Mouse (Mus musculus): ENCODE measurements at regions not wholly inside any gene's neighbourhood (a gene's known extent, or its start where the extent isn't known, plus 50 kb on each side); places are given as distances from the start of the nearest gene placed in this dataset.

GRCm38 (mm10) chr16:51905588-51905987 lies 125.4 kb upstream of the Cblb start:
- DNase-seq (ENCODE audit: low spot score in 2 of 2): no peak

DNA sequence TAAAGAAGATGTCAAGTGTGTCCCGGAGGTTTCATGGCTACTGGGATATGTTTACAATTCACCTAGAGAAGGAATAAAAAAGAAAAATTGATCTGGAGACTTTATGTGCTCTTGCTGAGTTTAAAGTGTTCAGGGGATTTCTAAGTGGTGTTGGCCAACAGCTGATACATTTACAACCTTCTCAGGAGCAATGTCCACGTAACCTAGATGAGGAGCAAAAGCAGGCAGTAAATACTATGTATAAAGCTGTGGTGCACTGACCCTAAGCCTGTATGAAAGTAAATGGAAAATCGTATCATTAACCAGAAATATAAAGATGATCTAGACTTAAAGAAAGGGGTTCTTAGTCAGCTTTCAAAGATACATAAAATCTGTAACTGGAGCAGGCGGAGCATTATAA lies 124.3 kb upstream of the Cblb start:
- DNase-seq (ENCODE audit: low spot score in 2 of 2): no peak

- DNase-seq (ENCODE audit: low spot score in 2 of 2): peak; percentile 20 to 37
These were observed 121.0 kb upstream of the Cblb start for GRCm38 (mm10) chr16:51910046-51910445.

GRCm38 (mm10) chr16:51911109-51911765 lies 119.8 kb upstream of the Cblb start:
- no peak for DNase-seq (ENCODE audit: low spot score in 2 of 2)

DNA sequence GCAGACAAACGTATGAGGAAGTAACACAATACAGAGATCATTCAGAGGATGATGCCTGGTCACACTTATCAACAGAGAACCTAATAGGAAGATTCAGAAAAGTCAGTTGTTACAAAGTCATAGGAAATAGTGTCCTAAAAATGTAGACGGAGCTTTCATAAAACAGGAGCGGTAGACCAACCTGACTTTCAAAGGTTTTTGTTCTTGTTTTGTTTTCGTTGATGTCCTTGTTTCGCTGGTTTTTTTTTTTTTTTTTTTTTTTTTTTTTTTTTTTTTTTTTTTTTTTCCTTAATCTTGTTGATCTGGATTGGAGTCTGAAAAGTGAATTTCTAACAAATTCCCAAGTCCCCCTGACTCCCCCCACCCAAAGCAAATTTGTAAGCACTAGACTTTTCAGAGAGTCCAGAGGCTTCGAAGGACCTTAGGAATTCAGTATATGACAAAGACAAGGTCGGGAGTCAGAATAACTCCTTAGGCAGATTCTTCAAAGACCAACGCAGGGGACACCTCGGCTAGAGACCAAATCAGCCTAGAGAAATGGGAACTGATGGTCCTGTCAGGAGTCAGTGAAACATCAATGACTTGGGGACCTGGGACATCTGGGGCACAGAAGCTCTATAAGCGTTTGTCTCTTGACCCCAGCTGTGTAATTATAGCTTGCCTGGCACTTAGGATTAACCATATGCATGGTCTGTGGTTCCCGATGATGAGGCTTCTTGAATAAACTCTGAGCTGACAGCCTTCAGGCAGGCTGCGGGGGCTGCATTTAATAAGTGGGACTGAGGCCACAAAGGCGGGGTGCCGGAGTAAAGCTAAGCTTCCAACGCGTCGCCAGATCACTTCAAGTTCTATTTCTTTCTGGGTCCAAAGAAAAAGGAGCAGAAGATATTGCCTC lies 115.7 kb upstream of the Cblb start:
- DNase-seq (ENCODE audit: low spot score in 2 of 2): peak in 1 of 2 experiments; percentile 19

DNA sequence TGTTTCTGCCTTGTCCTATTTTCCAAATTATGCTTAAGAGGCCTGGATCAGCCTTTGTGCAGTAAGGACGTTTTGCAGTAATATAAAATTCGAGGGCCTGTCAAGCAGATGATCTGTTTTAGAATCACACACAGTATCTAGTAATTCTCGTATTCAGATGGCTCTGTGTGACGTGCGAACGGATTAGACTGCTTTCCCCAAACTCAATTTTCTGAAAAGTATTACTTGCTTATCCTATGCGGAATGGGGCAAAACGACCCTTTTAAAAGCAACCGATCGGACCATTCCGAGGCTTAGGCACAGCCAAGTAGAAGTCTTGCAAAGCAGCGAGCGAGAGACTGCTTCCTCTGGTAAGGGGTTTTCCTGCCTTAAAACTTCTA lies 115.1 kb upstream of the Cblb start:
- no peak for DNase-seq (ENCODE audit: low spot score in 2 of 2)

DNA sequence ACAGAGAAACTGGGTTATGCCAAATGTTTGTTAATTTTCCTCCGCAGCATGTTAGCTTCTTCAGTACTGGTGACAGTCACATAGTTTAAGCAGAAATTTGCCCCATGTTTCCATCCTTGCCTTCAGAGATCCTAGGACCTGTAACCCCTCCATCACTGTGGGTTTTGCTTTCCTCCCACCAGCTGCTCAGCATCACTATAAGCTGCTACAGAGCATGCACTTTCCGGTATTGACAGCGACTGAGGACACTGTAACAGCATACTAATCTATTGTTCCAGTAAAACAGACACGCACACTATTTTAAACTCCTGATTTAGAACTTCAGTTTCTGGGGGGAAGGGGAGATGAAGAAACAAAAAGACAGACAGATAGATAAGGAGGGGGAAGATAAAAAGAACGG lies 114.7 kb upstream of the Cblb start:
- no peak for DNase-seq (ENCODE audit: low spot score in 2 of 2)

DNA sequence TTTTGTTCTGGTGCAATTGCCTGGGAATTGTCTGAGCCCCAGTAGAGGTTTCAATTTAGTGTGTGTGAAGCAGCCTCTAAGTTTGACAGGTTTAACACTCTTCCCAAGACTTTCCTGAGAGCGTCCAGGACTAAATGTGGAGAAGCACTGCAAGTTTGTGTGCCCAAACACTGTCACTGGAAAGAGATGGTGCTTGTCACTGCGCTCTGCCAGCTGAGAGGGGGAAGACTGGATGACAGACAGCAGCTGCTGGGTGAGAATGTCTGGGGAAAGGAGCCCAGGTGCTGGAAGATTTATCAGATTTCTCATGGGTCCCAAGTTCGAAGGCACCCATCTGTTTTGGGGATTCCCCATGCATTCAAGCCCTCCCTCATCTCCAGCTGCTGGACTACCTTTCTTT lies 114.2 kb upstream of the Cblb start:
- no peak for DNase-seq (ENCODE audit: low spot score in 2 of 2)

- no peak for DNase-seq (ENCODE audit: low spot score in 2 of 2)
These were observed 113.5 kb upstream of the Cblb start for GRCm38 (mm10) chr16:51917540-51917939.

GRCm38 (mm10) chr16:51921025-51921424 lies 110.0 kb upstream of the Cblb start:
- DNase-seq (ENCODE audit: low spot score in 2 of 2): no peak

GRCm38 (mm10) chr16:51922589-51922988 lies 108.4 kb upstream of the Cblb start:
- no peak for DNase-seq (ENCODE audit: low spot score in 2 of 2)

- no peak for DNase-seq (ENCODE audit: low spot score in 2 of 2)
These were observed 105.4 kb upstream of the Cblb start for GRCm38 (mm10) chr16:51925639-51926038.

GRCm38 (mm10) chr16:51933122-51933521 lies 97.9 kb upstream of the Cblb start:
- no peak for DNase-seq (ENCODE audit: low spot score in 2 of 2)

- DNase-seq (ENCODE audit: low spot score in 2 of 2): no peak
These were observed 97.1 kb upstream of the Cblb start for GRCm38 (mm10) chr16:51933965-51934364.

- DNase-seq (ENCODE audit: low spot score in 2 of 2): peak; percentile 62 to 71
These were observed 93.7 kb upstream of the Cblb start for GRCm38 (mm10) chr16:51937298-51937697.

DNA sequence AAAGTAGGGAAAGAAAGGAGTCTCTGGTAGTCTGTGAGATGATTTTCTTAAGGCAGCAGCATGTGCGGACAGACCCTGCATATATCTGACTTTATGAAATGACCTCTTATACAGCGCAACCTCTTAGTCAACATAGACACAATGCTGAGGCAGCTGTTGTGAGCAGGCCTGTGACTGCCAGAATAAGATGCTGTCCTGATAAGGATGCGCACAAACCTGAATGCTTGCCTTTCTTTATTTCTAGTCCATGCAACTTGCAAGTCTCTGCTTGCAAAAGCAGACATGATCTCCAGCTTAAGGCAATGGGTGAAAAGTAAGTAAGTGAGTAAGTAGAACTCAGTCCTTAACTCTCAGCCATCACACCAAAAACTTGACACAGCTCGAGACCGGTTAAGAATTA lies 92.0 kb upstream of the Cblb start:
- no peak for DNase-seq (ENCODE audit: low spot score in 2 of 2)

DNA sequence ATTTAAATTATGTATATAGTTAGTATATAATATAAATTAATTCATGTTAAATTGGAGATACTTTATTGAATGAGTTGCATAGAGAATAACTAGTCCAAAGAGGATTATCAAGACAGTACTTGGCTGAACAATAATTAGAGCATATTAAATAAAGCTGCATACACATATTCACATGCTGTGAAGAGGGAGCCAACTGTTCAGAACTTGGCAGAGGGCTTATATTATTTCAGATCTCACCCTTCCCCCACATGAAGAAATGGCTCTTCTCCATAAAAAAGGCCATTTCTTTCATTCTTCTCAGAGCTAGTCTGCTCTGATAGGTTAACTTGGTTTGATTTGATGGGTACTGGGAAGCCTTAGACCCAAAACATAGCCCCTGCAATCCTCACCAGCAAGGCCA lies 90.5 kb upstream of the Cblb start:
- DNase-seq (ENCODE audit: low spot score in 2 of 2): no peak

GRCm38 (mm10) chr16:51942431-51943130 lies 88.4 kb upstream of the Cblb start:
- DNase-seq (ENCODE audit: low spot score in 2 of 2): no peak

- DNase-seq (ENCODE audit: low spot score in 2 of 2): no peak
These were observed 63.8 kb upstream of the Cblb start for GRCm38 (mm10) chr16:51967051-51967845.
